Mouse (Mus musculus) brain, embryonic 14.5 days (tissue): ENCODE results near the gene Dync1li1.

Experiments
- CTCF ChIP-seq: fragments of 200-500 bp; IDR thresholded peaks from 2 replicates; pipeline ENCODE4 v1.5.1; 2012; ENCODE audit warnings: inconsistent platforms, mild to moderate bottlenecking, moderate library complexity, borderline replicate concordance; ENCODE audit not compliant: insufficient read depth, insufficient read length; ENCODE audit errors: extremely low read depth
- POLR2A ChIP-seq: fragments of 200-500 bp; IDR thresholded peaks from 2 replicates; pipeline ENCODE4 v1.6.1; 2012; ENCODE audit warnings: mild to moderate bottlenecking, inconsistent platforms, borderline replicate concordance; ENCODE audit not compliant: poor library complexity, insufficient read depth, insufficient read length, severe bottlenecking; ENCODE audit errors: extremely low read depth

GRCm38 (mm10) chr9:114671946-114672345, 16.6 kb upstream of the Dync1li1 start:
- no peak for TF ChIP-seq CTCF
- TF ChIP-seq POLR2A, result no peak
